Mouse (Mus musculus) bone marrow macrophage, adult 2 months (primary cell): Measurements from ENCODE around the gene Glt8d2.

Source experiments
- CTCF ChIP-seq: IDR thresholded peaks from 2 replicates; pipeline ENCODE4 v1.5.1; 2012; ENCODE audit warnings: low read depth, mild to moderate bottlenecking, low read length, moderate library complexity
- POLR2A ChIP-seq: IDR thresholded peaks from 2 replicates; pipeline ENCODE4 v1.6.1; 2012; ENCODE audit warnings: mild to moderate bottlenecking, low read depth, low read length, borderline replicate concordance

DNA sequence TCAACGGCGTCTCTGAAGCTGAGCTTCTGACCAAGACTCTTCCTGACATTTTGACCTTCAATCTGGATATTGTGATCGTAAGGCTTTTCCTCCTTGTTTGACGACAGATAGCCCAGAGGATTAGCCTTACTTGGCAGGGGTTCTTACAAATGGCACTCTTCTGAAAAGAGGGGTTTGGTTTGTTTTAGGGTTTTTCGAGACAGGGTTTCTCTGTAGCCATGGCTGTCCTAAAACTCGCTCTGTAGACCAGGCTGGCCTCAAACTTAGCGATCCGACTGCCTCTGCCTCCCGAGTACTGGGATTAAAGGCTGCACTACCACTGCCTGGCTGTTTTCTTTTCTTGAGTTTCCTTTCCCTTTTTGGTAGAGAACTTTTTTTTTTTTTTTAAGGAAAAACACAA lies 49.0 kb downstream of the Glt8d2 start:
- TF ChIP-seq CTCF = no peak
- TF ChIP-seq POLR2A = no peak
